Mouse (Mus musculus) small intestine, adult 10 weeks (tissue): ENCODE results near the gene Msl3l2. TPM values are rescaled to one million over a fixed set of nuclear protein-coding genes. Genes with fewer than 3 reads are reported as not detected.

Experiments used
- polyA plus RNA-seq: library from polyadenylated mRNA; stranded (reverse); fragments of 350-450 nt; fragmentation: Illumina TruSeq; extraction: RNeasy Lipid Tissue Mini Kit (QIAGEN cat#74804); gene quantifications from one replicate; pipeline ENCODE4 v1.2.3, GENCODE M21; 2014; ENCODE audit warnings: low replicate concordance

Gene Msl3l2
- 1.5 TPM for polyA plus RNA-seq

DNA sequence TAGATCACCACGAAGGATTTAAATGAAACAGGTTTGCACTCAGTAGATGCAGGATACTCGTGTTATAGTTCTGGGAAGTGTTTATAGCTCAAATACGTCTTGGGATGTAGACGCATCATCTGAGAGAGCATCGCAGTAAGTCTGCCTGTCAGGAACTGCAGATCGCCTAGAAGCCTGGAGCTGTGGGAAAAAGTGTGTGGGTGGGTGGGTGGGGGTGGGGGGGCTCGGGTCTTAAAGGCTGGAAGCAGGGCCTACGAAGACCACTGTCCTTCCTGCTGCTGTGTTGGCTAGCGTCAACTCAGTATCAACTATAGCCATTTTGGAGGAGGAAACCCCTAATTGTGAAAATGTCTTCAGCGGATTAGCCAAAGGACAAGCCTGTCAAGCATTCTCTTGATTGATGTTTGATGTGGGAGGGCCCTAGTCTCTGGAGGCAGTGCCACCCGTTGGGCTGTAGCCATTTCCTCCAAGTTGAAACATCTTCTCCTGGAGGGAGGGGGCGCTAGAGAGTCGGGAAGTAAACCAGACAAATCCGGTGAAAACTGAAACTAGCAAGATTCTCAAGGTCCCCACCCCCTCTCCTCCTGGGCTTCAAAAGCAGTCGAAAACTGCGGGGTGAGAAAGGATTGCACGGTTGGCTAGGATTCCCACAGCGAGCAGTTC, at the start of gene Msl3l2:
Gene Msl3l2 (plus strand): TSS at position 585 of the 663 bp plus-strand sequence.

Other genes with a start within 250 kb of the Msl3l2 start
- 14.2 TPM for gene Tbc1d32, start 121.8 kb downstream of the Msl3l2 start, polyA plus RNA-seq